Mouse (Mus musculus) hindbrain, postnatal 0 days (tissue): Measurements from ENCODE around the gene Spg21. TPM values are rescaled to one million over a fixed set of nuclear protein-coding genes. Genes with fewer than 3 reads are reported as not detected.

Source experiments
- ATAC-seq: fragments of 200-750 bp; cut with Nextera tagmentation; 2 replicates; pipeline ENCODE4 v1.8.0; 2017; ENCODE audit warnings: mild to moderate bottlenecking, moderate TSS enrichment, moderate library complexity
- DNase-seq: peaks from one replicate; pipeline ENCODE4 v3.0.0-alpha.2; 2015; ENCODE audit warnings: low spot score
- H3K27ac ChIP-seq: fragments of 300-500 bp; sonication (generic); 2 replicates; pipeline ENCODE4 v1.5.1; 2014; ENCODE audit warnings: mild to moderate bottlenecking
- H3K27me3 ChIP-seq: fragments of 300-500 bp; sonication (generic); 2 replicates; pipeline ENCODE4 v1.6.1; 2014; ENCODE audit warnings: low read length, mixed read lengths; ENCODE audit not compliant: insufficient read depth
- H3K36me3 ChIP-seq: fragments of 300-500 bp; sonication (generic); 2 replicates; pipeline ENCODE4 v1.6.1; 2014; ENCODE audit warnings: low read length, mixed read lengths; ENCODE audit not compliant: insufficient read depth
- H3K4me1 ChIP-seq: fragments of 300-500 bp; sonication (generic); 2 replicates; pipeline ENCODE4 v1.6.1; 2014; ENCODE audit warnings: antibody characterized with exemption, low read length, mixed read lengths; ENCODE audit not compliant: insufficient read depth
- H3K4me2 ChIP-seq: fragments of 300-500 bp; sonication (generic); 2 replicates; pipeline ENCODE4 v1.6.1; 2014; ENCODE audit warnings: low read depth, mild to moderate bottlenecking, low read length, moderate library complexity, mixed read lengths
- H3K4me3 ChIP-seq: fragments of 300-500 bp; sonication (generic); 2 replicates; pipeline ENCODE4 v1.5.1; 2014; ENCODE audit warnings: low read length
- H3K9ac ChIP-seq: fragments of 300-500 bp; sonication (generic); replicated peaks from 2 replicates; pipeline ENCODE4 v1.6.1; 2014; ENCODE audit warnings: mild to moderate bottlenecking, low read length, moderate library complexity, mixed read lengths
- H3K9me3 ChIP-seq: fragments of 300-500 bp; sonication (generic); 2 replicates; pipeline ENCODE4 v1.6.1; 2016; ENCODE audit warnings: low read length, mixed read lengths
- CTCF ChIP-seq: IDR thresholded peaks from 2 replicates; pipeline ENCODE4 v1.5.1; 2016; ENCODE audit warnings: antibody characterized with exemption, control low read depth, low read depth
- WGBS: fragments of 180-500 bp; shearing (Covaris S2); extraction: QIAGEN DNeasy Blood & Tissue Kit; methylation state at CpG from one replicate; pipeline ENCODE4 v1.1.7; 2014; 5-methylcytosine and 5-hydroxymethylcytosine counted together
- polyA plus RNA-seq: library from polyadenylated mRNA; unstranded; fragments of >200 nt; fragmentation: Nextera tagmentation; extraction: Ambion mirVana; gene quantifications from 2 replicates; pipeline ENCODE4 v1.2.1, GENCODE M21; 2015
- total RNA-seq: library from RNA; depleted of rRNA; stranded (reverse); fragments of >200 nt; gene quantifications from 2 replicates; pipeline ENCODE4 v1.2.3, GENCODE M21; 2014

The Spg21 gene
- total and polyA plus RNA-seq, 2 experiments from 2014 or later, result 71.6 to 99.3 TPM

DNA sequence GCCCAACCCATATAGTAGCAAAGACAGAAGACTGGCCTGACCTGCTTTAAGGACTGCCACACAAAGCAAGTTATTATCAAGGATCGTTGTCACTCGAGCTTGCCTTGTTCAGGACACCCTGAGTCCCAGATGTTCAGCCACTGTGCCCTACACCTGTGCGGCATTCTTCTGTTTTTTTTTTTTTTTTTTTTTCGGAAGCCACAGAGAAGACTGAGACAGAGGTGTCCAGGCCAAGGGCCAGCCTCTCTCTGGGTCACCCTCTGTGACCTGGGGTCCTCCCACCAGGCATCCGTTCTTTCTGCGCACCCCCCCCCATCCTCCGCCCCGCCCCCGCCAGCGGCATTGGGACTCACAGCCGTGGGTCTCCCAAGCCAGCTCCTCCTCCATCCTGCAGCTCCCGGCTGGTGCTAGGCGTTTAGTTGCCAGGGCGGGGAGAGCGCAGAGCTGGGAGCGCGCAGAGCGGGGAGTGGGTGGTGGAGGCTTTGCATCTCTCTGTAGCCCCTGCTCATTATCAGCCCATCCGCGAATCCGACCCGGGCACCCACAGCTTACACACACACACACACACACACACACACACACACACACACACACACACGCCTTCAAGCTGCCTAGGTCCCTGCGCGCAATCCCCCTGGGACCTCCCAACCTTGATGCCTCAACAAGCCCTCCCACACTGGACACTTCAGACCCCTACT, 59.2 kb downstream of the Spg21 start, which contains the start of gene Ankdd1a:
Gene Ankdd1a, minus strand, starts transcription at position 387 of the 698 bp plus-strand sequence.
- Histone ChIP-seq H3K36me3 (no peaks in the 10 kb centered on the region), H3K27ac (peak within 1 kb of the TSS; percentile 67), H3K9me3 (no peaks in the 10 kb centered on the region), H3K4me3 (peak within 1 kb of the TSS; percentile 32), H3K9ac (peak within 1 kb of the TSS; percentile 44), H3K4me2 (peak within 1 kb of the TSS; percentile 69), H3K4me1 (0 out of 2 replicates have a peak, but pooled peaks cover 6% of the 10 kb centered on the region), H3K27me3 (no peaks in the 10 kb centered on the region)
- TF ChIP-seq CTCF, result no peak
- peak; percentile 83 for DNase-seq
- 2% methylated on average over 22 of the region's 25 CpGs for WGBS
- peak; percentile 85 for ATAC-seq

DNA sequence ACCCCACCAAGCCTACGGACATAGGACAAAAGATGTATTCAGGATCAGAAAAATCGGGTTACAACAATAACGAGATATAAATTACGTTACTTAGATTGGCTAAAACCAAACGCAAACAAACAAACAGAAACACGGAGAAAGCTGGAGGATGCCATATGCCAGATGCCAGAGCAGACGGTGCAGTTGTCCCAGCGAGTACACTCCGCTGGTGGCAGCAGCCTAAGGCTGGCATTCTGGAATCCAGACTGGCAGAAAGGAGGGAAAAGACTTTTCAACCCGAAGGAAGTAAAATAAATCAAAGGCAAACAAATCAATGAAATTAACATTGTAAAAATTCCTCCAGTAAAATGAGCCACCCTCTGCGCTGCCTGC, 59.7 kb downstream of the Spg21 start:
- peak overlapping the region; percentile 32 for H3K4me3 ChIP-seq

DNA sequence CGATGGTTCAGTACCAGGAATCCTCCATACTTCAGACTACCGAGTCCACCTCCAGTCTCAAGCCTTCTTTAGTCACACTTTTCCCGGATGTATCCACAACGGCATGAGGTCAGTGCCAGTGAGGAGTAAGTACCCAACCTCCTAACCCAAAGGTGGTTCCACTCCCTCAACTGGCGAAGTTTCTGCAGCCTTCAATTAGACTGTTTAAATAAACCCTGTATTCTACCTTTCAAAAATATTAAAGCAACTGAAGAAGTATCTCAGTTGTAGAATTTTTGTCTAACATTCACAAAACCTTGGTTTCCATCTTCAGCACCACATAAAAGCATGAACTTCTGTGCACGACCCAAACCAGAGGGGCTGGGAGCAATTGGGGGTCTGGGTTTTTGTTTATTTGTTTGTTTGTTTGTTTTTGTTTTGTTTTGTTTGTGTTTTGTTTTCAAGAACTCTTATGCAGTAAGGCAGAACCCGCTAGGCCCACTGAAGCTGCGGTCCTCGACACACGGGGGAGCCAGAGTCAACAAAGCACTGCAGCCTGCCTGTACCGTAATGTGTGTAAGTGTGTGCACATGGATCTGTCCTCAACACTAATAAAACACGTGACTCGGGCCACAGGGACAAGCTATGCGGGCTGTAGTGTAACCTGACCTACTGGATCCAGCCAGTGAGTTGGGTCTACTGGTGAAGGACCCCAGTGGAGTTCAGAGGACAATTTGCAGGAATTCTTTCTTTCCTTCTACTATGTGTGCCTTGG, 63.0 kb downstream of the Spg21 start:
- WGBS, result 21% methylated on average over 14 of the region's 14 CpGs
- H3K4me2 ChIP-seq, result 0 out of 2 replicates have a peak overlapping the region, but pooled peaks have one; percentile 3
- peak; percentile 82 for ATAC-seq
- H3K9ac ChIP-seq, result no peak overlapping the region
- 0 out of 2 replicates have a peak, but pooled peaks cover 6% of the 10 kb centered on the region for H3K4me1 ChIP-seq
- H3K27ac ChIP-seq, result no peak overlapping the region
- peak; percentile 93 for DNase-seq
- H3K27me3 ChIP-seq, result no peaks in the 10 kb centered on the region
- H3K9me3 ChIP-seq, result no peaks in the 10 kb centered on the region
- peak; percentile 93 for TF ChIP-seq CTCF
- H3K4me3 ChIP-seq, result no peak overlapping the region
- H3K36me3 ChIP-seq, result no peaks in the 10 kb centered on the region

More for the DNA sequence above, 59.7 kb downstream of the Spg21 start:
- peak overlapping the region; percentile 67 for H3K27ac ChIP-seq
- no peak for TF ChIP-seq CTCF
- 5% methylated on average over 11 of the region's 11 CpGs for WGBS
- H3K9me3 ChIP-seq, result no peaks in the 10 kb centered on the region
- 0 out of 2 replicates have a peak, but pooled peaks cover 6% of the 10 kb centered on the region for H3K4me1 ChIP-seq
- peak overlapping the region; percentile 44 for H3K9ac ChIP-seq
- H3K27me3 ChIP-seq, result no peaks in the 10 kb centered on the region
- H3K4me2 ChIP-seq, result peak overlapping the region; percentile 69
- ATAC-seq (peak; percentile 51; the same call in 1 of the 2 replicates), DNase-seq (peak; percentile 68)
- no peaks in the 10 kb centered on the region for H3K36me3 ChIP-seq

DNA sequence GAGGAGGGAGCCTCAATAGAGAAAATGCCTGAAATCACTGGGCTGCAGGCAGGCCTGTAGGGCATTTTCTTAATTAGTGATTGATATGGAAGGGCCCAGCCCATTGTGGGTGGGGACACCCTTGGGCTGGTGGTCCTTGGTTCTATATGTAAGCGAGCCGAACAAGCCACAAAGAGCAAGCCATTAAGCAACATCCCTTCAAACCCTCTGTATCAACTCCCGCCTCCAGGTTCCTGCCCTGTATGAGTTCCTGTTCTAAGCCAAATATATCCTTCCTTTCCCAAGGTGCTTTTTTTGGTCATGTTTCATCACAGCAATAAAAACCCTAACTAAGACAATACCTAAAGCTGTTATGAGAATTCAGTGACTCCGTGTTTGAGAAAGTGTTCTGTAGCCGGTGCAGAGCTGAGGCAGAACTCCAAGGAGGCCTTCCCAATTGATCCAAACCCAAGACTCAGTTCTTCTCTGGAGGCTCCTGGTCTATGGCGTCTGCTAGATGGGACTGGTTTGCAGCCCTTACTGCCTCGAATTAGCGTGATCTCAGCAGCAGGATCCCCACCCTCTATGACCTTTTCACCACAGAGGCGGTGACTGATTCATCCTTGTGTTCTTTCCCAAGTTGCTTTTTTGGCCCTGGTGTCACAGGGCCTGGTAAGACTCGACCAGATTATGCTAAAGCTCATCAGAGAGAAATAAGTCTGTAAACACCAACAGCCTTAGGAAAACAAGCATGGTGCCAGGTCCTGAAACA, 64.9 kb downstream of the Spg21 start:
- Histone ChIP-seq H3K9me3 (no peaks in the 10 kb centered on the region), H3K4me1 (0 out of 2 replicates have a peak, but pooled peaks cover 6% of the 10 kb centered on the region), H3K27ac (no peak overlapping the region), H3K9ac (no peak overlapping the region), H3K36me3 (no peaks in the 10 kb centered on the region), H3K4me3 (no peak overlapping the region), H3K27me3 (no peaks in the 10 kb centered on the region), H3K4me2 (no peak overlapping the region)
- no peak for TF ChIP-seq CTCF
- ATAC-seq (no peak), DNase-seq (no peak)
- 82% methylated on average over 10 of the region's 10 CpGs for WGBS

DNA sequence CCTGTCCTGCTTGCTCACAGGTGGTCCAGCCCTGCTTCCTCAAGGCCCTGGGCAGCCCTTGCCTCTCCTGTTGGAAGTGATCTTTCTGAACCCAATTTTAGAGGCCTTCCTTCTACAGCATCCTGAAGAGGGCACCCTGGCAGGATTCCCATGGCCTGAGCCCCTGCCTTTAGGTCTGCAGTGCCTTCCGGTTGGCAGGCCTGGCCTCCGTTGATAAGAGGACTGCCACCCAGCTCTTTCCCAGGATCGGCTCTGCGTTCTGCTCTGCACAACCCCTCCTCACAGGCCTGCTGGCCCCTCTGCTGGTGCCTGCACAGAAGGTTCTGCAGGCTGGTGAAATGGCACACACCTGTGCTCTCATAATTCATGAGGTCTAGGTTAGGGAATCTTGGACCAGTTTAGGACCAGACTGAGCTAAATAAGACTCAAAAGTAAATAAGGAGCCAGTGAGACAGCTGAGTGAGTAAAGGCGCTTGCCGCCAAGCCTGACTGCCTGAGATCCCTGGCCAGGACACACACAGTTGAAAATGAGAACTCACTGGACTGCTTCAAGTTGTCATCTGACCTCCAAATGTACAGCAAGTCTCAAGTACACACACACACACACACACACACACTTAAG, 67.8 kb downstream of the Spg21 start:
- no peaks in the 10 kb centered on the region for H3K36me3 ChIP-seq
- H3K4me1 ChIP-seq, result no peaks in the 10 kb centered on the region
- WGBS, result 76% methylated on average over 6 of the region's 6 CpGs
- no peak overlapping the region for H3K4me3 ChIP-seq
- H3K4me2 ChIP-seq, result no peak overlapping the region
- TF ChIP-seq CTCF, result no peak
- no peak overlapping the region for H3K9ac ChIP-seq
- ATAC-seq, result no peak
- no peaks in the 10 kb centered on the region for H3K9me3 ChIP-seq
- no peak for DNase-seq
- H3K27ac ChIP-seq, result no peak overlapping the region
- no peaks in the 10 kb centered on the region for H3K27me3 ChIP-seq

DNA sequence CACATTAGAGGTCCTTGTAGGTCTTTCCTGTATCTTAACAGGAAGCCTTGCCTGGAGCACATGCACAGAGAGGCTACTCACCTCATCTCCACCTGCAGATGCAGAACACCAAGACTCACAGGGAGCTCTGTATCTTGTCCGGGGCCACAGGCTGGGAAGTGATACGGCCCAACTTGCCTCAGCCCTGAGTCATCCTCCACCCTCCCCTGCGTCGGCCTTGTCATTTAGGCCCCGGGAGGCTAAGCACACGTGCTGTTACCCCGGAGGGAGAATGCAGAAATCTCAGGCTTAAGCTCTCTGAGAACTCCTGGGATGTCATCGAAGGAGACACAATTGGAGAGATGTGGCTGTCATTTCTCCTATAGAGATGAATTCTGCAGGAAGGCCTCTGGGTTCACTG, 68.9 kb downstream of the Spg21 start:
- no peaks in the 10 kb centered on the region for H3K27me3 ChIP-seq
- no peaks in the 10 kb centered on the region for H3K4me1 ChIP-seq
- no peak for DNase-seq
- H3K4me2 ChIP-seq, result no peak overlapping the region
- no peaks in the 10 kb centered on the region for H3K36me3 ChIP-seq
- no peak overlapping the region for H3K27ac ChIP-seq
- no peak for ATAC-seq
- H3K9me3 ChIP-seq, result no peaks in the 10 kb centered on the region
- 44% methylated on average over 8 of the region's 8 CpGs for WGBS
- TF ChIP-seq CTCF, result no peak
- H3K4me3 ChIP-seq, result no peak overlapping the region
- H3K9ac ChIP-seq, result no peak overlapping the region
